Mouse (Mus musculus): ENCODE measurements at regions not wholly inside any gene's neighbourhood (a gene's known extent, or its start where the extent isn't known, plus 50 kb on each side); places are given as distances from the start of the nearest gene placed in this dataset.

GRCm38 (mm10) chr15:45612954-45613353 is 5478.8 kb downstream of the 9330182O14Rik start:
- Histone ChIP-seq H3K4me3 (no peak overlapping the region), H3K36me3 (replicated peaks) (no peaks in the 10 kb centered on the region), H3K4me1 (no peaks in the 10 kb centered on the region), H3K27me3 (replicated peaks; ENCODE audit: low read depth, poor library complexity, severe bottlenecking) (no peaks in the 10 kb centered on the region), H3K27ac (replicated peaks) (no peak overlapping the region), H3K9me3 (no peaks in the 10 kb centered on the region; the same call in 1 of the 2 replicates)
- no peak for DNase-seq (ENCODE audit: low spot score)

- Histone ChIP-seq H3K27me3 (replicated peaks; ENCODE audit: low read depth, poor library complexity, severe bottlenecking) (no peaks in the 10 kb centered on the region), H3K9me3 (no peaks in the 10 kb centered on the region), H3K4me1 (no peaks in the 10 kb centered on the region)
Measured at GRCm38 (mm10) chr15:45646256-45646655, 5512.1 kb downstream of the 9330182O14Rik start.

GRCm38 (mm10) chr15:45663601-45664000 is 5529.4 kb downstream of the 9330182O14Rik start:
- no peak overlapping the region for H3K4me3 ChIP-seq
- WGBS: 85% methylated on average over 3 of the region's 3 CpGs
- H3K36me3 ChIP-seq (replicated peaks): no peaks in the 10 kb centered on the region
- H3K9me3 ChIP-seq: peaks cover 3% of the 10 kb centered on the region; the same call in 1 of the 2 replicates
- no peaks in the 10 kb centered on the region for H3K4me1 ChIP-seq
- H3K27me3 ChIP-seq (replicated peaks; ENCODE audit: low read depth, poor library complexity, severe bottlenecking): no peaks in the 10 kb centered on the region
- no peak for DNase-seq (ENCODE audit: low spot score)
- no peak overlapping the region for H3K27ac ChIP-seq (replicated peaks)

More at GRCm38 (mm10) chr15:45646256-45646655, 5512.1 kb downstream of the 9330182O14Rik start:
- H3K36me3 ChIP-seq (replicated peaks): no peaks in the 10 kb centered on the region
- H3K4me3 ChIP-seq: no peak overlapping the region
- H3K27ac ChIP-seq (replicated peaks): no peak overlapping the region
- DNase-seq (ENCODE audit: low spot score): no peak

- Histone ChIP-seq H3K4me3 (no peak overlapping the region), H3K36me3 (replicated peaks) (no peaks in the 10 kb centered on the region), H3K27me3 (replicated peaks; ENCODE audit: low read depth, poor library complexity, severe bottlenecking) (no peaks in the 10 kb centered on the region), H3K4me1 (no peaks in the 10 kb centered on the region), H3K27ac (replicated peaks) (no peak overlapping the region), H3K9me3 (peaks cover 8% of the 10 kb centered on the region; the same call in 1 of the 2 replicates)
- WGBS: 76% methylated on average over 1 of the region's 1 CpGs
- no peak for DNase-seq (ENCODE audit: low spot score)
Measured at GRCm38 (mm10) chr15:45689446-45689845, 5555.3 kb downstream of the 9330182O14Rik start.

- Histone ChIP-seq H3K4me3 (no peak overlapping the region), H3K4me1 (no peaks in the 10 kb centered on the region), H3K36me3 (replicated peaks) (no peaks in the 10 kb centered on the region), H3K9me3 (peaks cover 8% of the 10 kb centered on the region; the same call in 1 of the 2 replicates), H3K27me3 (replicated peaks; ENCODE audit: low read depth, poor library complexity, severe bottlenecking) (no peaks in the 10 kb centered on the region), H3K27ac (replicated peaks) (no peak overlapping the region)
- no peak for DNase-seq (ENCODE audit: low spot score)
Measured at GRCm38 (mm10) chr15:45690026-45690425, 5555.9 kb downstream of the 9330182O14Rik start.

GRCm38 (mm10) chr15:45711109-45711508 is 5576.9 kb downstream of the 9330182O14Rik start:
- Histone ChIP-seq H3K27me3 (replicated peaks; ENCODE audit: low read depth, poor library complexity, severe bottlenecking) (no peaks in the 10 kb centered on the region), H3K36me3 (replicated peaks) (no peaks in the 10 kb centered on the region), H3K9me3 (no peaks in the 10 kb centered on the region), H3K4me3 (no peak overlapping the region), H3K27ac (replicated peaks) (no peak overlapping the region), H3K4me1 (no peaks in the 10 kb centered on the region)
- 56% methylated on average over 2 of the region's 2 CpGs for WGBS
- DNase-seq (ENCODE audit: low spot score): no peak

GRCm38 (mm10) chr15:45730370-45731153 is 5596.4 kb downstream of the 9330182O14Rik start:
- WGBS: 93% methylated on average over 3 of the region's 3 CpGs
- no peaks in the 10 kb centered on the region for H3K27me3 ChIP-seq (replicated peaks; ENCODE audit: low read depth, poor library complexity, severe bottlenecking)
- no peaks in the 10 kb centered on the region for H3K36me3 ChIP-seq (replicated peaks)
- H3K27ac ChIP-seq (replicated peaks): no peak overlapping the region
- no peaks in the 10 kb centered on the region for H3K9me3 ChIP-seq
- no peaks in the 10 kb centered on the region for H3K4me1 ChIP-seq
- DNase-seq (ENCODE audit: low spot score): no peak
- H3K4me3 ChIP-seq: no peak overlapping the region

GRCm38 (mm10) chr15:45763225-45763624 is 5629.1 kb downstream of the 9330182O14Rik start:
- H3K27me3 ChIP-seq (replicated peaks; ENCODE audit: low read depth, poor library complexity, severe bottlenecking): no peaks in the 10 kb centered on the region
- no peak overlapping the region for H3K27ac ChIP-seq (replicated peaks)
- no peaks in the 10 kb centered on the region for H3K9me3 ChIP-seq
- H3K36me3 ChIP-seq (replicated peaks): no peaks in the 10 kb centered on the region
- WGBS: 51% methylated on average over 2 of the region's 2 CpGs
- peak; percentile 10 for DNase-seq (ENCODE audit: low spot score)
- no peak overlapping the region for H3K4me3 ChIP-seq
- no peaks in the 10 kb centered on the region for H3K4me1 ChIP-seq
